Mouse (Mus musculus) gastrocnemius, postnatal 36 days (tissue): ENCODE measurements around the gene Tmem158. TPM values are rescaled to one million over a fixed set of nuclear protein-coding genes. Genes with fewer than 3 reads are reported as not detected.

Experiments used
- DNase-seq, 2 experiments: peaks; one replicate each; pipeline ENCODE4 v3.0.0; 2022
- intact Hi-C: fragments of 180-260 bp; cut with DNase I; formaldehyde crosslinking; loops from one replicate; pipeline ENCODE4 v1.15.1; 2025
- long read RNA-seq, 2 experiments: library from polyadenylated mRNA; stranded (forward); transcript quantifications; one replicate each; pipeline ENCODE4 v2.0.0; 2021
- total RNA-seq, 2 experiments: library from RNA; stranded (reverse); gene quantifications; 2 replicates each; pipeline ENCODE4 v1.2.3; 2021

Gene Tmem158
- under 1 TPM; 0.76 to 0.89 TPM for total RNA-seq
- long read RNA-seq, experiment 1, partial matches to known transcripts: 0 of 2 reads
- long read RNA-seq, experiment 1, other reads (novel, unspliced or antisense): 0 of 2 reads
- long read RNA-seq, experiment 2, transcript Tmem158-201 (1 exons, 1,712 nt): major isoform, 6 of 6 reads
- long read RNA-seq, experiment 2, partial matches to known transcripts: 0 of 6 reads
- long read RNA-seq, experiment 2, other reads (novel, unspliced or antisense): 0 of 6 reads

- DNase-seq: peak; percentile 63 to 67
- intact Hi-C loops: loop anchor here (5.0 kb wide), 1 partner anchor 177 kb away; no protein-coding TSS in a partner anchor
These were observed at the start of gene Tmem158 for GRCm38 (mm10) chr9:123260611-123261021. Gene Tmem158 (minus strand): TSS chr9:123260764.

GRCm38 (mm10) chr9:123309685-123310365 is 49.3 kb upstream of the Tmem158 start:
- DNase-seq: no peak
- intact Hi-C loops: no loop called here

DNA sequence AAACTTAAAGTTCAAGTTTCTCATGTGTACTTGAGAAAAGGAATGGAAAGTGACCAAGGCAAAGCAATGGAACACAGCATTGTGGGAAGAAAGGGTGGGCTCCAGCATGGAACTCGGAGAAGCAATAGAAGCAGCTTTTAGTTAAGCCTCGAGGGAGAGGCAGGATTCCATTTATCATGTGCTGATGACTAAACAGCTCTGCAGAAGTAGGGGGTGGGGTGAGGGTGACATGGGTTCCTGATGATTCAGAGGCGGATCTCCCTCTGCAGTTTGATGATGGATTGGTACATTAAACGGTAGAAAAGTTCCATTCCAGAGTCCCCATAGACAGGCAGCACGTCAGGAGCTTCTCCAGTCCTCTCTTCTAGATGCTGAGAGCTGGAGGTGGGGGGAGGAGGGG is 48.5 kb upstream of the Tmem158 start:
- intact Hi-C loops: no loop called here
- no peak for DNase-seq

- DNase-seq: no peak
- intact Hi-C loops: no loop called here
These were observed 44.4 kb upstream of the Tmem158 start for GRCm38 (mm10) chr9:123304917-123305316.

GRCm38 (mm10) chr9:123303952-123304351 is 43.4 kb upstream of the Tmem158 start:
- DNase-seq: no peak
- intact Hi-C loops: no loop called here

DNA sequence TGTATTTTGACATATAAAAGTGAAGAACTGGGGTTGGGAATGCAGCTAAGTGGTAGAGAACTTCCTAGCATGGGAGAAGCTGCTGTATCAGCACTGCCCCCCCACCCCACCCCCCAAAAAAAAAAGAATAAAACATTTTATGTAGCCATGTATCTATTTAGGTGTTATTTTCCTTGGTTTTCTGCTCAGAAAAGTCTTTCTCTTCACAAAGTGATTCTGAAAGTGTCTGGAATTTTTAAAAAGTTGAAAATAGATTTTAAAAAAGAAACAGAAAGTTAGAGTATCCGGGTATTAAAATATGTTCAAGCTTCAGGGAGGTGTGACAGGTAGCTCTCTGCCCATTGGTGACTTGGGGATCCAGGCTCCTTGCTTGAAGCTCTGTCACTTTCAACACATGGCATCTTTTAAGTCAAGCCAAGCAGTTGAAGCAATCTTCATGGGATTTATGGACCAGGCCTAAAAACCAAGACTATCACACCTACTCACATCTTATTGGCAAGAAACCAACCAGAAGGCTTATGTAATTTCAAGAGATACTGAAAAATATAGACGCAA is 42.3 kb upstream of the Tmem158 start:
- intact Hi-C loops: no loop called here

GRCm38 (mm10) chr9:123297862-123298261 is 37.3 kb upstream of the Tmem158 start:
- intact Hi-C loops: no loop called here
- DNase-seq: no peak

More for the DNA sequence above, 42.3 kb upstream of the Tmem158 start:
- DNase-seq: no peak

DNA sequence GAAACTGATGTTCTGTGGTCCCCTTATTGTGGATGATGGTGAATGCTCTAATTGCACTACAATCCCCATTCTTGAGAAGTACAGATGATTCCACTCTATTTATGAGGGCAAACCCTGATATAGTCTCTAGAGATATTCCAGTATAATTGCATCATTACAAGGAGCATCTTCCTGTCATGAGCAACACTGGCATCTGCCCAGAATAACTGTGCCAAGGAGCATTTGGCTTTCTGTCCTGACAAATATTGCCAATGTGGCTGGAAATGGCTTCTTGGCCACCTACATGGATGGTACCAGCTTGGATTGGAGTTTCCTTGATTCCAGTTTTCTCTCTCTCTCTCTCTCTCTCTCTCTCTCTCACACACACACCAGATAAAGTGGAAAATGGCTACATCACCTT is 35.7 kb upstream of the Tmem158 start:
- intact Hi-C loops: no loop called here
- no peak for DNase-seq

GRCm38 (mm10) chr9:123294581-123294980 is 34.0 kb upstream of the Tmem158 start:
- DNase-seq: no peak
- intact Hi-C loops: no loop called here

- no peak for DNase-seq
- intact Hi-C loops: no loop called here
These were observed 27.8 kb upstream of the Tmem158 start for GRCm38 (mm10) chr9:123288378-123288777.

DNA sequence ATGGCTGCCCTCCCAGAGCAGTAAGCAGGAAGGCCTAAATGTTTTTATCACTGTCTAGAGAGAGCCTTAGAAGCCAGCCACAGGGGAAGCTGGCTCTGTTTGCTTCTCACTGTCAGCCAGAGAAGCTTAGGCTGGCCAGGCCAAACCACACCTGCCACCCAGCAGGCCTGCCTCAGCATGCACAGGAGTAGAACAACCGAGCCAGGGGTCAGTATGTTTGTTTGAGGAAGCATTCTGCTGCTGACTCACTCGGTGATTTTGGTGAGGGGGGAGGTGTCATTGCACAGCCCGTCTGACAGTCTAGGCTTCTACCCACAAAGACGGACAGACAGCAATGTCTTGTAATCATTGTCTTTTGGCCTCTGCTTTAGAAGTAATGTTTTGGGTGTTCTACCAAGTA is 25.1 kb upstream of the Tmem158 start:
- intact Hi-C loops: no loop called here
- no peak for DNase-seq

GRCm38 (mm10) chr9:123280775-123281174 is 20.2 kb upstream of the Tmem158 start:
- intact Hi-C loops: no loop called here
- DNase-seq: no peak

- intact Hi-C loops: no loop called here
- no peak for DNase-seq
These were observed 17.4 kb upstream of the Tmem158 start for GRCm38 (mm10) chr9:123278003-123278402.

DNA sequence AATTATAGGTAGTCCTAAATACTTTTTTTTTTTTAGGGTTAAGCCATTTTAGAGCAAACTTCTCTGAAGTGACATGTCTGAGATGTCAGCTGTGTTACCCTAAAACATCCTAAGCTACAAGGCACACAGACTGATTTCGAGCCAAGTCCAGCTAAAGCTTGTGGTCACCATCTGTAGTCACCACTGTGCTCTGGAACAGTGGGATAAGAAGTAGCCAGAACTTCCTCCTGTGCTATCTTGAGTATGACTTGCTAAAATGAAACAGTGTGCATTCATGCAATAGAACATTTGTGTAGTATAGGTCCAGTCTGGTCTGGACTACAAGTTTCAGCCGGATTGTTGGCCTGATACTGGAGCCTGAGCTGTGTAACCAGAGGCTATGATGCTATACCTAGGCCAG is 14.8 kb upstream of the Tmem158 start:
- intact Hi-C loops: no loop called here
- no peak for DNase-seq

GRCm38 (mm10) chr9:123274674-123275073 is 14.1 kb upstream of the Tmem158 start:
- intact Hi-C loops: no loop called here
- no peak for DNase-seq

GRCm38 (mm10) chr9:123273876-123274275 is 13.3 kb upstream of the Tmem158 start:
- intact Hi-C loops: no loop called here
- DNase-seq: no peak

DNA sequence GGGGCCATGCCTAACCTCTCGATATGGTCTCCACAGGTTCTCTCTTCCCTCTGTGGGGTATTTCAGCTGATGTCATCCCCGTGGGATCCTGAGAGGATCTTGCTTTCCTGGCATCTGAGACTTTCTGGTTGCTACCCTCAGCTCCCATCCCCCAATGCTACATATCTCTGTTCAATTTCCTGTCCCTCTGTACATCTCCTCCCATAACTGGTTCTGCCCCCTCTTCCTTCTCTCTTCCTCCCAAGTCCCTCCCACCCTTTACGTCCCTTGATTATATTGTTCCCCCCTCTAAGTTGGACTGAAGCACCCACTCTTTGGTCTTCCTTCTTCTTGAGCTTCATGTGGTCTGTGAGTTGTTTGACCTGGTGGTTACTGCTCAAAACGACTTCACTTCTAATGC is 11.0 kb upstream of the Tmem158 start:
- no peak for DNase-seq
- intact Hi-C loops: no loop called here

GRCm38 (mm10) chr9:123269906-123270558 is 9.5 kb upstream of the Tmem158 start:
- no peak for DNase-seq
- intact Hi-C loops: no loop called here

- peak; percentile 12 to 69 for DNase-seq
- intact Hi-C loops: loop anchor here (5.0 to 10.0 kb wide), 4 partner anchors 105 to 257 kb away; partner anchors contain the start of gene Lars2
These were observed 511 bp downstream of the Tmem158 start for GRCm38 (mm10) chr9:123259896-123260610.

DNA sequence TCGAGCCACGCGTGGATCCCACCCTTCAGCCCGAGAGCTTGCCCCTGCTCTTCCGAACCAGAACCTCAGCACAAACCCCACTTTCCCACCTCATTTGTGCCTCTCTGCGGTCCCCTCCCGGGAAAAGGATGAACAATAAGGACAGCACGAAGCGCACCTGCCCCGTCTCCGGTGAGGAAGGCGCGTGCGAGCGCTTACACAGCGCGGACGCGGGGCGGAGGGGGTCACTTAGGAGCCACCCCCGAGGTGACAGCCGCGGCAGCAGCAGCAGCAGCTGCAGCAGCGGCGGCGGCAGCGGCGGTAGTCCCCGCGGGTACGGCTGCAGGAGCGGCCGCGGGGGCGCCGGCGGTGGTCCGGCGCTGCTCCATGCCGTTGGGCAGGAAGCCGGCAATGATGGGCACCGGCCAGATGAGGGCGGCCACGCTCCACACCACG is 1.1 kb downstream of the Tmem158 start:
- intact Hi-C loops: loop anchor here (5.0 to 10.0 kb wide), 3 partner anchors 105 to 258 kb away; partner anchors contain the start of gene Lars2
- peak in 1 of 2 experiments; percentile 67 for DNase-seq
